In the genomic region with DNA sequence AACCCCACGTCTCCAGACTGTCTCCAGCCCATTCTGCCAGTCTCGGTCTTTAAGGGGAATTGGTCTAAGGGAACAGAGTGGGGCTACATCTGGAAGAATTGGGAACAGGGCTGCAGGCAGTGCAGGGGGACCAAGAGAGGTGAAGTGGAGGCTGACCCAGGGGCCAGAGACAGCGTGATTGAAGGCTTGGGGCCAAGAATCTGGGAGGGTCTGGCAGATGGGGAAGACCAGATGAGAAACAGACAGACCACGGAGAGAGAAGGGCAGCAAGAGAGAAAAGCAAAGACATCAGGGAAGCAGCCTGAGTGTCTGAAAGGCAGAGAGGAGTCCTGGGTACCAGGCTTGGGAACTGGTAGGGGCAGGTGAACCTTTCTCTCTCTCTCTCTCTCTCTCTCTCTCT, we compare ENCODE assay signal across 10 mouse cellular contexts. TPM values are rescaled to one million over a fixed set of nuclear protein-coding genes. Genes with fewer than 3 reads are reported as not detected.
DNase-seq lines count a peak whose midpoint lies in the region; ATAC-seq and TF ChIP-seq lines count a peak whose summit lies in the region.
"Had no signal": no experiment of that assay in that cellular context is flagged by ENCODE, and none has a peak within 500 bp of the region (broad histone marks: within the 10 kb centered on the region; RNA-seq: fewer than 3 reads in every experiment).

No protein-coding gene starts in this region.

- H3K27ac ChIP-seq in kidney, embryonic 15.5 days = no peak overlapping the region
- H3K27ac ChIP-seq in forebrain, embryonic 10.5 days = peak overlapping the region; percentile 97
- H3K27ac ChIP-seq in midbrain, postnatal 0 days (ENCODE audit: low read depth, low read length) = no peak overlapping the region
- H3K27ac ChIP-seq: liver, embryonic 15.5 days had no signal

- H3K4me2 ChIP-seq in kidney, embryonic 15.5 days = peak overlapping the region; percentile 99
- peak overlapping the region; percentile 82 for H3K4me2 ChIP-seq in midbrain, postnatal 0 days (ENCODE audit: low read depth, low read length, poor library complexity, severe bottlenecking)

- H3K27me3 ChIP-seq in kidney, embryonic 15.5 days = no peaks in the 10 kb centered on the region
- no peaks in the 10 kb centered on the region for H3K27me3 ChIP-seq in forebrain, embryonic 10.5 days (ENCODE audit: poor library complexity, severe bottlenecking)
- H3K27me3 ChIP-seq in midbrain, postnatal 0 days (ENCODE audit: insufficient read depth, low read length) = no peaks in the 10 kb centered on the region

- intact Hi-C loops in left cerebral cortex, postnatal 10 days (cut with DNase I) = loop anchor here (2.0 to 5.0 kb wide), 4 partner anchors 71 to 578 kb away; no protein-coding TSS in a partner anchor

- H3K4me1 ChIP-seq in kidney, embryonic 15.5 days = peaks cover 25% of the 10 kb centered on the region
- H3K4me1 ChIP-seq in forebrain, embryonic 10.5 days = peaks cover 29% of the 10 kb centered on the region
- H3K4me1 ChIP-seq in midbrain, postnatal 0 days (ENCODE audit: insufficient read depth, low read length) = peaks cover 9% of the 10 kb centered on the region; the same call in 1 of the 2 replicates

- 7% methylated on average over 4 of the region's 4 CpGs for WGBS in kidney, embryonic 15.5 days
- 28% methylated on average over 4 of the region's 4 CpGs for WGBS in forebrain, embryonic 10.5 days
- 15% methylated on average over 4 of the region's 4 CpGs for WGBS in midbrain, postnatal 0 days

- no peak for DNase-seq in kidney, postnatal 10 days
- DNase-seq in forebrain, embryonic 10.5 days (ENCODE audit: extremely low spot score, low spot score) = no peak
- DNase-seq in induced T-regulatory cell, adult 2 months (ENCODE audit: low read depth) = peak; percentile 24
- DNase-seq in midbrain, postnatal 0 days (ENCODE audit: low spot score) = no peak
- DNase-seq in right cerebral cortex, postnatal 4 days = no peak
- DNase-seq in spleen, adult 18-20 months = no peak
- DNase-seq in left cerebral cortex, postnatal 10 days (ENCODE audit: extremely low spot score in 1 of 2, low spot score in 2 of 2) = no peak
- DNase-seq: heart, postnatal 14 days had no signal

- TF ChIP-seq CTCF in midbrain, postnatal 0 days (IDR thresholded peaks at IDR 0.05) = no peak

- peaks cover 66% of the 10 kb centered on the region for H3K36me3 ChIP-seq in kidney, embryonic 15.5 days
- peaks cover 75% of the 10 kb centered on the region for H3K36me3 ChIP-seq in forebrain, embryonic 10.5 days (replicated peaks)
- H3K36me3 ChIP-seq in midbrain, postnatal 0 days (ENCODE audit: insufficient read depth, low read length) = peaks cover 37% of the 10 kb centered on the region

- H3K9me3 ChIP-seq in kidney, embryonic 15.5 days (replicated peaks) = no peaks in the 10 kb centered on the region
- H3K9me3 ChIP-seq in forebrain, embryonic 10.5 days = no peaks in the 10 kb centered on the region
- no peaks in the 10 kb centered on the region for H3K9me3 ChIP-seq in midbrain, postnatal 0 days (ENCODE audit: low read length)
- H3K9me3 ChIP-seq: liver, embryonic 15.5 days had no signal

- H3K9ac ChIP-seq in kidney, embryonic 15.5 days = 0 out of 2 replicates have a peak overlapping the region, but pooled peaks have one; percentile 37
- peak overlapping the region; percentile 91 for H3K9ac ChIP-seq in midbrain, postnatal 0 days (replicated peaks; ENCODE audit: low read length, poor library complexity, severe bottlenecking)

- peak overlapping the region; percentile 78 for H3K4me3 ChIP-seq in kidney, embryonic 15.5 days (replicated peaks)
- peak overlapping the region; percentile 87 for H3K4me3 ChIP-seq in forebrain, embryonic 10.5 days
- H3K4me3 ChIP-seq in midbrain, postnatal 0 days (ENCODE audit: low read depth, low read length) = peak overlapping the region; percentile 83

- no peak for ATAC-seq in kidney, embryonic 15.5 days (replicated peaks; ENCODE audit: low FRiP score)
- ATAC-seq in midbrain, postnatal 0 days (ENCODE audit: low FRiP score) = no peak

RNA-seq across cellular contexts. Expression of a gene that starts 0.6 kb away (rescaled TPM):
- polyA plus RNA-seq in kidney, embryonic 15.5 days (2015; fragmentation: Nextera tagmentation; extraction: Ambion mirVana) = not detected in 2 replicates
- polyA plus RNA-seq in forebrain, embryonic 10.5 days (2016; fragmentation: Nextera tagmentation; extraction: Ambion mirVana) = not detected in 2 replicates
- total RNA-seq in midbrain, postnatal 0 days (2014; rRNA removed) = not detected in 2 replicates
- polyA plus RNA-seq in midbrain, postnatal 0 days (2015; fragmentation: Nextera tagmentation; extraction: Ambion mirVana) = not detected in 2 replicates
- not detected for total RNA-seq in left cerebral cortex, postnatal 10 days (2021)
- total RNA-seq: heart, postnatal 14 days had no signal
- polyA plus RNA-seq: liver, embryonic 15.5 days had no signal

RNA-seq across cellular contexts. Expression of a gene that starts 1.0 kb away (rescaled TPM):
- 3.1 and 4.5 TPM in 2 replicates for polyA plus RNA-seq in kidney, embryonic 15.5 days (2015; fragmentation: Nextera tagmentation; extraction: Ambion mirVana)
- 4.7 and 5.4 TPM in 2 replicates for polyA plus RNA-seq in forebrain, embryonic 10.5 days (2016; fragmentation: Nextera tagmentation; extraction: Ambion mirVana)
- 45.3 and 49.7 TPM in 2 replicates for total RNA-seq in midbrain, postnatal 0 days (2014; rRNA removed)
- 8.5 and 9.0 TPM in 2 replicates for polyA plus RNA-seq in midbrain, postnatal 0 days (2015; fragmentation: Nextera tagmentation; extraction: Ambion mirVana)
- 10 to 100 TPM; 11.8 to 15.4 TPM for total RNA-seq in left cerebral cortex, postnatal 10 days (2021)

RNA-seq across cellular contexts. Expression of a gene that starts 18.9 kb away (rescaled TPM):
- polyA plus RNA-seq in kidney, embryonic 15.5 days (2015; fragmentation: Nextera tagmentation; extraction: Ambion mirVana) = not detected in 2 replicates
- polyA plus RNA-seq in forebrain, embryonic 10.5 days (2016; fragmentation: Nextera tagmentation; extraction: Ambion mirVana) = 0.05 and 0.12 TPM in 2 replicates
- not detected in 2 replicates for total RNA-seq in midbrain, postnatal 0 days (2014; rRNA removed)
- polyA plus RNA-seq in midbrain, postnatal 0 days (2015; fragmentation: Nextera tagmentation; extraction: Ambion mirVana) = 0.27 TPM in 1 of 2 replicates, not detected in the other
- total RNA-seq in left cerebral cortex, postnatal 10 days (2021) = not detected
- polyA plus RNA-seq: liver, embryonic 15.5 days had no signal

RNA-seq across cellular contexts. Expression of a gene that starts 22.3 kb away (rescaled TPM):
- 422 and 424 TPM in 2 replicates for polyA plus RNA-seq in kidney, embryonic 15.5 days (2015; fragmentation: Nextera tagmentation; extraction: Ambion mirVana)
- polyA plus RNA-seq in forebrain, embryonic 10.5 days (2016; fragmentation: Nextera tagmentation; extraction: Ambion mirVana) = 478 and 497 TPM in 2 replicates
- total RNA-seq in midbrain, postnatal 0 days (2014; rRNA removed) = 157 and 197 TPM in 2 replicates
- polyA plus RNA-seq in midbrain, postnatal 0 days (2015; fragmentation: Nextera tagmentation; extraction: Ambion mirVana) = 404 and 427 TPM in 2 replicates
- 100 to 1,000 TPM; 196 to 203 TPM for total RNA-seq in left cerebral cortex, postnatal 10 days (2021)

RNA-seq across cellular contexts. Expression of a gene that starts 34.3 kb away (rescaled TPM):
- polyA plus RNA-seq in kidney, embryonic 15.5 days (2015; fragmentation: Nextera tagmentation; extraction: Ambion mirVana) = 10.2 and 11.3 TPM in 2 replicates
- 9.5 and 11.0 TPM in 2 replicates for polyA plus RNA-seq in forebrain, embryonic 10.5 days (2016; fragmentation: Nextera tagmentation; extraction: Ambion mirVana)
- total RNA-seq in midbrain, postnatal 0 days (2014; rRNA removed) = 4.6 and 8.7 TPM in 2 replicates
- 2.2 and 2.8 TPM in 2 replicates for polyA plus RNA-seq in midbrain, postnatal 0 days (2015; fragmentation: Nextera tagmentation; extraction: Ambion mirVana)
- total RNA-seq in left cerebral cortex, postnatal 10 days (2021) = 1 to 10 TPM; 3.6 to 5.8 TPM
